Mouse (Mus musculus): ENCODE measurements around the gene Cadm3.

- no peak for TF ChIP-seq CTCF (IDR thresholded peaks at IDR 0.05; ENCODE audit: low read depth)
- no peak for TF ChIP-seq EP300 (optimal IDR thresholded peaks at IDR 0.05)
These were observed 667 bp downstream of the Cadm3 start for GRCm38 (mm10) chr1:173366701-173367355.

Measured in stomach, postnatal 0 days (tissue).